Mouse (Mus musculus) liver, embryonic 11.5 days (tissue): ENCODE results near the gene Nmur1. TPM values are rescaled to one million over a fixed set of nuclear protein-coding genes. Genes with fewer than 3 reads are reported as not detected.
"Not testable (repeated sequence)": the region's sequence is repeated elsewhere in the genome, so short reads cannot be mapped to it uniquely, and the experiment has no call there.

Experiments used
- ATAC-seq: fragments of 200-750 bp; cut with Nextera tagmentation; replicated peaks from 2 replicates; pipeline ENCODE4 v1.8.0; 2017; ENCODE audit warnings: moderate number of reproducible peaks, mild to moderate bottlenecking, moderate TSS enrichment, moderate library complexity; ENCODE audit not compliant: low FRiP score
- DNase-seq: peaks from one replicate; pipeline ENCODE4 v3.0.0-alpha.2; 2017; ENCODE audit warnings: low spot score
- H3K27ac ChIP-seq: fragments of 300-500 bp; sonication (generic); 2 replicates; pipeline ENCODE4 v1.5.1; 2014; ENCODE audit warnings: mild to moderate bottlenecking, low read depth, low read length, control low read depth
- H3K27me3 ChIP-seq: fragments of 300-500 bp; sonication (generic); replicated peaks from 2 replicates; pipeline ENCODE4 v1.6.1; 2014; ENCODE audit warnings: low read length, mixed read lengths; ENCODE audit not compliant: control insufficient read depth, insufficient read depth
- H3K36me3 ChIP-seq: fragments of 300-500 bp; sonication (generic); 2 replicates; pipeline ENCODE4 v1.6.1; 2014; ENCODE audit warnings: mild to moderate bottlenecking, low read length, moderate library complexity, mixed read lengths; ENCODE audit not compliant: control insufficient read depth, insufficient read depth
- H3K4me1 ChIP-seq: fragments of 300-500 bp; sonication (generic); replicated peaks from 2 replicates; pipeline ENCODE4 v1.6.1; 2014; ENCODE audit warnings: low read length, mixed read lengths; ENCODE audit not compliant: control insufficient read depth, insufficient read depth
- H3K4me2 ChIP-seq: fragments of 300-500 bp; sonication (generic); 2 replicates; pipeline ENCODE4 v1.6.1; 2014; ENCODE audit warnings: mild to moderate bottlenecking, control low read depth, moderate library complexity
- H3K4me3 ChIP-seq: fragments of 300-500 bp; sonication (generic); 2 replicates; pipeline ENCODE4 v1.5.1; 2014; ENCODE audit warnings: low read depth, low read length, control low read depth
- H3K9ac ChIP-seq: fragments of 300-500 bp; sonication (generic); 2 replicates; pipeline ENCODE4 v1.6.1; 2014; ENCODE audit warnings: low read depth, low read length, control low read depth
- H3K9me3 ChIP-seq: fragments of 300-500 bp; sonication (generic); 2 replicates; pipeline ENCODE4 v1.6.1; 2016; ENCODE audit warnings: low read length, inconsistent platforms, mixed read lengths; ENCODE audit not compliant: control insufficient read depth
- WGBS: fragments of 180-500 bp; shearing (Covaris S2); extraction: QIAGEN DNeasy Blood & Tissue Kit; methylation state at CpG from one replicate; pipeline ENCODE4 v1.1.7; 2014; 5-methylcytosine and 5-hydroxymethylcytosine counted together
- polyA plus RNA-seq: library from polyadenylated mRNA; unstranded; fragments of >200 nt; fragmentation: Nextera tagmentation; extraction: Ambion mirVana; gene quantifications from 2 replicates; pipeline ENCODE4 v1.2.1, GENCODE M21; 2014

Gene Nmur1
- polyA plus RNA-seq, result not detected in 2 replicates

DNA sequence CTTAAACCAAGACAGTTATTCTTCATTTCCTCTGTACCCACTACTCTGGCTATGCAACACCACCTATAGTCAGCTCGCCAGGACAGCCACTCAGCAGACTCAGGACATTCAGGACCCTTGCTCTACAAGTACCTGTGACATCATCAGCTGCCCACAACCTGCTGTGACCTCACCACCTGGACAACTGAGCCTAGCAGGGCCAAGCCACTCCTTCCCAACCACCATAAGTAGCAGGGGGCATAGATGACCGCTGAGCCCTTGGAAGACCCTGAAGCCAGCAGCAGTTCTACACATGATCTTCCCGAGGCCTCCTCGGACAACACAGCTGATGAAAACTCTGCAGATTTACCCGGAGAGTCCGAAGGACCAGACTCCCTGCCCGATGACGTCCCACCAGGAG lies at the start of gene Nmur1, which contains the start of gene Tex44:
Gene Nmur1, minus strand, starts transcription at position 101 of the 400 bp plus-strand sequence.
Gene Tex44, plus strand, starts transcription at position 202 of the 400 bp plus-strand sequence.
- 84% methylated on average over 8 of the region's 8 CpGs for WGBS
- DNase-seq (no peak), ATAC-seq (no peak)
- no peak within 1 kb of the TSS for H3K27ac ChIP-seq
- H3K9me3 ChIP-seq, result no peaks in the 10 kb centered on the region
- H3K4me2 ChIP-seq, result no peak within 1 kb of the TSS
- no peaks in the 10 kb centered on the region for H3K36me3 ChIP-seq
- H3K9ac ChIP-seq, result no peak within 1 kb of the TSS
- no peaks in the 10 kb centered on the region for H3K27me3 ChIP-seq
- H3K4me3 ChIP-seq, result no peak within 1 kb of the TSS
- no peaks in the 10 kb centered on the region for H3K4me1 ChIP-seq

GRCm38 (mm10) chr1:86473109-86473760 lies 47.2 kb upstream of the Nmur1 start:
- Histone ChIP-seq H3K4me3 (no peak overlapping the region), H3K27ac (peak overlapping the region; percentile 52), H3K27me3 (no peaks in the 10 kb centered on the region), H3K9ac (no peak overlapping the region; the same call in 1 of the 2 replicates), H3K36me3 (no peaks in the 10 kb centered on the region), H3K4me1 (peaks cover 30% of the 10 kb centered on the region), H3K4me2 (no peak overlapping the region; the same call in 1 of the 2 replicates), H3K9me3 (no peaks in the 10 kb centered on the region)
- ATAC-seq (no peak), DNase-seq (no peak)
- 79% methylated on average over 18 of the region's 18 CpGs for WGBS

- DNase-seq (peak; percentile 76), ATAC-seq (peak; percentile 73)
- peak overlapping the region; percentile 82 for H3K4me2 ChIP-seq
- peak overlapping the region; percentile 36 for H3K4me3 ChIP-seq
- WGBS, result 13% methylated on average over 31 of the region's 31 CpGs
- H3K9me3 ChIP-seq, result no peaks in the 10 kb centered on the region
- H3K27me3 ChIP-seq, result no peaks in the 10 kb centered on the region
- H3K4me1 ChIP-seq, result peaks cover 26% of the 10 kb centered on the region
- H3K36me3 ChIP-seq, result no peaks in the 10 kb centered on the region
- peak overlapping the region; percentile 52 for H3K27ac ChIP-seq
- H3K9ac ChIP-seq, result peak overlapping the region; percentile 52
Measured at GRCm38 (mm10) chr1:86472197-86472952, 46.3 kb upstream of the Nmur1 start.

DNA sequence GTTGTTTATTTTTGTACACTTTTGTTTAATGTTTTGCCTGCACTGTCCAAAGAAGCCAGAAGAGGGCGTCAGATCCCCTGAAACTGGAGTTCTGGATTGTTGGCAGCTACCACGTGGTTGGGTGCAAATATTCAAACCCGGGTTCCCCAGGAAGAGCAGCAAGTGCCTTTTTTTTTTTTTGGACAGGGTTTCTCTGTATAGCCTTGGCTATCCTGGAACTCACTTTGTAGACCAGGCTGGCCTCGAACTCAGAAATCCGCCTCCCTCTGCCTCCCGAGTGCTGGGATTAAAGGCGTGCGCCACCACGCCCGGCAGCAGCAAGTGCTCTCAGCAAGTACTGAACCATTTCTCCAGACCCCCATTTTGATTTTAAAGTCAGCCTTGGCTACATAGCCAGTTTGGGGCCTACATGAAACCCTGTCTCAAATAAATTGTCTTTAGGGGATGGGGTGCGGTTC lies 45.5 kb upstream of the Nmur1 start:
- not testable (repeated sequence) for ATAC-seq, H3K27me3 ChIP-seq, H3K9me3 ChIP-seq, H3K36me3 ChIP-seq, H3K4me3 ChIP-seq, DNase-seq
- WGBS, result 56% methylated on average over 11 of the region's 11 CpGs
- Histone ChIP-seq H3K9ac (peak overlapping the region; percentile 52; the same call in 1 of the 2 replicates), H3K27ac (peak overlapping the region; percentile 52), H3K4me1 (peaks cover 24% of the 10 kb centered on the region), H3K4me2 (peak overlapping the region; percentile 82)

DNA sequence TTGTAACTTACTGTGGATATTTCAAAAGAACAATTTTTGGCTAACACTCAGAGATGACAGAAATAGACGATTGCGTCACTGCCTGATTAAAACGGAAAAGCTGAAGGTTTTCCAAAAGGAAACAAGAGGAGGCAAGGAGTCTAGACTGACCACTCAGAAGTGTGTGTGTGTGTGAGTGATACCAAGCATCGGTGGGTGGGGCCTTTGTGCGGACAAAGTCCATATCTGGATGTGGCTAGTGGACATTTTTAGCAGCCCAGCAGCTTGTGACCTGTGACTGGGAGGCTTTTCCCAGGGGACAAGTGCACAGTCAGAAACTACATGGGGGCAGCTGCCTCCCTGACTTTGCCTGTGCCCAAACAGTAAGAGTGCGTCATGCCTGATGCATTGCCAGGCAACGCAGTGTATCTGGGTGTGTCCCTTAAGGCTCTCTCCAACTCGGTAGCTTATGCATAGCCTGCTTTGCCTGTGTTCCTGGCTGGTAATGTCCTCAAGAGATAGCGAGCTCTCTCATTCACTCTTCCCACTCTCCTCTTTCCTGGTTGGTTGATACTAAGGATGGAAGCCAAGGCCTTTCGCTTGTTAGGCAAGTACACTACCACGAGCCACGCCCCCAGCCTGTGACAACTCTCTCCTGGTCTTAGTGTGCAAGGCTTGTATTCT lies 44.6 kb upstream of the Nmur1 start:
- Histone ChIP-seq H3K4me1 (peaks cover 24% of the 10 kb centered on the region), H3K4me2 (peak overlapping the region; percentile 38), H3K36me3 (no peaks in the 10 kb centered on the region), H3K4me3 (no peak overlapping the region), H3K27ac (peak overlapping the region; percentile 77), H3K9me3 (no peaks in the 10 kb centered on the region), H3K27me3 (no peaks in the 10 kb centered on the region), H3K9ac (peak overlapping the region; percentile 20; the same call in 1 of the 2 replicates)
- 50% methylated on average over 12 of the region's 12 CpGs for WGBS
- no peak for DNase-seq
- peak; percentile 73 for ATAC-seq

DNA sequence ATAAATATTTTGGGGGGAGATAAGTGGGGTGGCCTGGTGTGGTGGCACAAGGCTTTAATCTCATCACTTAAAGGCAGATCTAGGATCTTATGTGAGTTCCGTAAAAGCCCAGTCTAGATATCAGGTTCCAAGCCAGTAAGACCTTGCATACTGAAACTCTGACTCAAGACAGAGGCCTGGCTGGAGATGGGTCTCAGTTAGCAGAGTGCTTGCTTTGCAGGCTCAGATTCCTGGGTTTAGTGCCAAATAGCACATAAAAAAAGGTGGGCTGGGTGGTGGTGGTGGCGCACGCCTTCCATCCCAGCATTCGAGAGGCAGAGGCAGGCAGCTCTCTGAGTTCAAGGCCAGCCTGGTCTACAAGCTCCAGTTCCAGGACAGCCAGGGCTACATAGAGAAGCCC lies 43.8 kb upstream of the Nmur1 start:
- DNase-seq (no peak), ATAC-seq (no peak)
- peak overlapping the region; percentile 77 for H3K27ac ChIP-seq
- H3K9me3 ChIP-seq, result no peaks in the 10 kb centered on the region
- H3K36me3 ChIP-seq, result no peaks in the 10 kb centered on the region
- H3K9ac ChIP-seq, result no peak overlapping the region
- 92% methylated on average over 4 of the region's 4 CpGs for WGBS
- H3K27me3 ChIP-seq, result no peaks in the 10 kb centered on the region
- H3K4me3 ChIP-seq, result no peak overlapping the region
- no peak overlapping the region for H3K4me2 ChIP-seq
- H3K4me1 ChIP-seq, result peaks cover 24% of the 10 kb centered on the region

DNA sequence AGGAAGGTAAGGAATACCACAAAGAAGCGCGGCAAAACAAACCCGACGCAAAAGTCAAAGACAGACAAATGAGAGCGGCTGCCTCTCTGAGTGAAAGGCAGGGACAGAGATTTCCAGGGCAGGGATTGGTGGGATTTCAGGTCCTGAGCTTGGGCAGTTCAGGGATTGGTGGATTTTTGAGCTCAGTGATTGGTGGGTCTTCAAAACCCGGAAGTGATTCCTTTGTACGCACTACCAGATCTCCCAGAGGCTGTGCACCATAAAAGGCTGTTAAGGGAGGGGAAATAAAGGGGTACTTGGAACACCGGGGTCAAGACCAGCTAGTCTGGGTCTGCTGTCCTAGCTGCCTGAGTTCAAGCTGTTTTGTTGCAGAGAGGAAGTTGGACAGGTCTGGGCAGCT lies 41.4 kb upstream of the Nmur1 start:
- Histone ChIP-seq H3K4me2 (no peak overlapping the region), H3K4me3 (no peak overlapping the region), H3K27ac (no peak overlapping the region), H3K9ac (no peak overlapping the region), H3K27me3 (no peaks in the 10 kb centered on the region), H3K9me3 (no peaks in the 10 kb centered on the region), H3K36me3 (no peaks in the 10 kb centered on the region), H3K4me1 (peaks cover 17% of the 10 kb centered on the region)
- WGBS, result 73% methylated on average over 8 of the region's 8 CpGs
- no peak for DNase-seq
- no peak for ATAC-seq

DNA sequence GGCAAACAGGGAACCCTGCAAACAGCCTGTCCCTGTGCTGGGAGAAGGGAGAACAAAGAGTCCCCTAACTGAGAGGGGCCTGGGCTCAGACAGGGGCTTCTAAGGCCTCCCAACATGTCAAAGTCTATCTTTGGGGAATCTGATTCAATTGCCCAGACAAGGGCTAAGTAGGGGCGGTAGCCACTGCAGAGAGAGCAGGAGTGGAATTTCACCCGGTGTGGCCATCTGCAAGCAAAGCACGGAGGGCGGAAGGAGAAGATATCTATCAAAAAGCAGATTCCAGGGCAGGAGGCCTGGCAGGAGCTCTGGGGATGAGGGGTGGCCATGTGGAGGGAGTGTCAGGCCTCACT lies 38.8 kb upstream of the Nmur1 start:
- H3K9me3 ChIP-seq, result no peaks in the 10 kb centered on the region
- 0 out of 2 replicates have a peak overlapping the region, but pooled peaks have one; percentile 1 for H3K9ac ChIP-seq
- ATAC-seq (no peak), DNase-seq (no peak)
- no peak overlapping the region for H3K27ac ChIP-seq
- H3K36me3 ChIP-seq, result no peaks in the 10 kb centered on the region
- no peak overlapping the region for H3K4me3 ChIP-seq
- 58% methylated on average over 4 of the region's 4 CpGs for WGBS
- H3K4me1 ChIP-seq, result no peaks in the 10 kb centered on the region
- no peaks in the 10 kb centered on the region for H3K27me3 ChIP-seq
- H3K4me2 ChIP-seq, result no peak overlapping the region
